Mouse (Mus musculus) cerebellum, adult 11-12 months (tissue): ENCODE measurements at regions not wholly inside any gene's neighbourhood (a gene's known extent, or its start where the extent isn't known, plus 50 kb on each side); places are given as distances from the start of the nearest gene placed in this dataset.

Experiments used
- DNase-seq: peaks from one replicate; pipeline ENCODE4 v3.0.0; 2022

DNA sequence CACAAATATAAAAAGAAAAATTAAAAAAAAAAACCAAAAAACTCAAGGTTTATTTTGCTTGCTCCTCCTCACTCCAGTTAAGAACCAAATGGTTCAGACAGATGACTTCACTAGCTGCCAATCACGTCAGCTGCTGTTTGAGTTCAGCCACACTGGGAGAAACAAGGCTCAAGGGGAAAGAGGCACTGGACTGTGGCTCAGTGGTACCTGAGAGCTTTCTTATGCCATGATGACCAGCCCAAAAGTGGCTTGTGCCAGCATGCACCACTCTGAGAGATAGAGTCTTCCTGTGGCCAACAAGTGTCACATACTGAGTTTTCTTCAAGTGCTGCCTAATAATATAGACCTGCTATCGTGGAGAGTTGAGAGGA, 198.0 kb upstream of the Tprg start:
- DNase-seq, result no peak

DNA sequence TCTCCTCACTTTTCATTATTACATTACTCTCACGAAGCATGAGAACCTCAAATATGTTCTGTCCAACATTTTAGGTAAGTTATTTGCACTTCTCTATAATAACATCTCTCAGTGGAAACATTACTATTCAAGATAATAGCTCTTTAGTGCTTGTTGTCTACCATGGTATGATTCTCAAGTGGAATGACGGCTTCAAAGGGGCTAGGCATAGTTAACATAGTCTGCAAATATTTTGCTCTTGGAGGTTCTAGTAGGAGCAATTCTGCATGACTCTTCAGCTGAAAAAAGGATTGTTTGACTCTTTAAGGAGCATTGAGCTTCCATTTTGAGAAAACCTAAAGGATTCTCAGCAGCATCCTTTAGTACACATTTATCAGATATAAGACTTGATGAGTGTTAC, 182.5 kb upstream of the Tprg start:
- no peak for DNase-seq

DNA sequence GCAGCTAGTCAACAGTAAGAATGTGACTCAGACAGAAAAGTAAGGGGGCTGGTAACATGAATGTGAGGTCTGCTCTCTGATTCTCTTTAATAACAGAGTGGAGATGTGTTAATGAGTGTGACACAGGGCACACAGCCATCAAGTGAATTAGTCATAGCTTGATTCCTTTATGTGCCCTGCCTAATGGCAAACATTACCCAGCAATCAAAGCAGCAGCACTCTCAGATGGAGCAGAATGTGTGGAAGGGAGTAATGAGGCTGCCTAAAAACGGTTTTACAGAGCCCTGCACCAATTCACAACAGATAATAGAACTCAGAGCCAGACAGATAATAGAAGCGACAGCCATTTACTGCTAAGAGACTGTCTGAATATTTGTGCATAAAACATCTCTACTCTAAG, 182.0 kb upstream of the Tprg start:
- DNase-seq, result no peak

DNA sequence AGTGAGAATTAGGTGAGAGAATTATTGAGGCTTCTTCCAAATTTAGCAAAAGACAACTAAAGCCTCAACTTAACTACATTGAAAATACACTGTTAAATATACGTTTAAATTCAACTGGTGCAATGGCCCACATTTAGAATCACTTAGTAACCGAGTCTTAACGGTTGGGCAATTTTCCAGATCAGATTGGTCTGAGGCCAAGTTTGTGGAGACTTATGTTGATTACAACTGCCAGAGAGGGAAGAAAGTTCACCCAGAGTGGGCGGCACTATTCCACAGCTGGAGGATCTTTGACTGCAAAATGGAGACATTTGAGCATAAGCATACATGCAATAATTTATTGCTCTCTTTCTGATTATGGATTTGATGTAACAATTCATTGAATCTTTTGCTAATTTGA, 146.5 kb upstream of the Tprg start:
- DNase-seq, result no peak

DNA sequence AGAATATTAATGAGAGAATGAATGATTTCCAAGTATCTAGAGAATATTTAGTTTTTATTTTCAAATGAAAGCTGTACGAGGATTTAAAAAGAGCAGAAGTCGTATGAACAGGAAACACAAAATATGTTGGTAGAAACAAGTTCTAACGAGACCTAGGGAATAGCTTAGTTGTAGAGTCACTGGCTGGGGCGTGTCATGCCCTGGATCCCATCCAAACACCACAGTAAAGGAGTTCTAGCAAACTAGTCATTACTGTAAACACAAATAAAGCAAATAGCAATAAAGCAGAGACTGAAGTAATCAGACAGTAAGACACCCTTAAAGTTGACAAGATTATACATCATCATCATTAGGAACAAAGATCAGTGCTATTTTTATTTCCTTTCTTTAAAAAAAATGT, 139.1 kb upstream of the Tprg start:
- DNase-seq, result no peak

DNA sequence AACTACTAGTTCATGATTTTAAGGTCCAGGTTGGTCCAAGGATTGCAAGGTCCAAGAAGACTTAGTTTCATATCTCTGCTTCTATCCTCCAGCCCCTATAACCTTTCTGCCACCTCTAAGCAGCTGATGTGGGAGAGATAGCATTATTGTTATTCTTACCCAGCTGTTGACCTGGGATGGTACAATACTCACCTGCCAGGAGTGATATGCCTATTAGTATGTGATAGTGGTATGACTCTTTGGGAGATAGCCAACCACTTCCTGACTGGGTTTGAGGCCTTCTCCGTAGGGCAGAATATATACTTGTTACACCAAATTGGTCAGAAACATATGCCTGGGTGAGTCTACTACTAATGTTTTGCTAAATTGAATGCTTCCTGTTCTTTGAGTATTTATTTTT, 137.4 kb upstream of the Tprg start:
- DNase-seq, result no peak

DNA sequence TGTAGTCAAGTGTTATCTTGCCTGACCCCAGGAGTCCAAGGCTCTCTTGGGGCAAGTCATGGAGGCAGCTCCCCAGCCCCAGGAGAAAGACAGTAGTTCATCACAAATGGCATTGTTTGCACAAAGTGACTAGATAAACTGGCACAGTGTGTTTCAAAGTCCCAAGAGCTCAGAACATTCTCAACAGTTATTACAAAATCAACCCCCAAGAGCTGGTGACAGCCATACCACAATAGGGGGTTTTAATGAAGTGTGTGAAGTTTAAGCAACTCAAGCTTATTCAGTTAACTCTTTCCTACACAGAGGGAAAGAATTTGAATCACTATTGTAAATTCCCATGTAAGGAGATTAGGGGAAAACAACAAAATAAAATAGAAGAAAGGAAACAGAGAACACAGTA, 109.7 kb upstream of the Tprg start:
- DNase-seq, result no peak

DNA sequence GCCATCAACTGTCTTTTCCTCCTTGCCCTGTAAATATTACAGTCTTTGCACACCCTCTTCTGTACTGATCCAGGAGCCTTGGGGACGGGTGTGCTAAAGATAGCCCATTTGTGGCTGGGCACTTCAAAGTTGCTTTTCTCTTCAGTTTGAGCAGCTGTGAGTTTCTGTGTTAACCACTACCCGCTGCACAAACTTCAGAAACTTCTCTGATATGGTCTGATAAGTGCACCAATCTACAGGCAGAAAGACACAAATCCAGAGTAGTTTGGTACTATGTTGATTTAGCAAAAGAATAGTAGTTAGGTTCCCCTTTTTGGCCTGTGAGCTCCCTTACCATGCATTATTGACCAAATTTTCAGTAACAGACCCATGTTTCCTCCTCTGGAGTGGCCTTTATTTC, 108.6 kb upstream of the Tprg start:
- DNase-seq, result no peak

DNA sequence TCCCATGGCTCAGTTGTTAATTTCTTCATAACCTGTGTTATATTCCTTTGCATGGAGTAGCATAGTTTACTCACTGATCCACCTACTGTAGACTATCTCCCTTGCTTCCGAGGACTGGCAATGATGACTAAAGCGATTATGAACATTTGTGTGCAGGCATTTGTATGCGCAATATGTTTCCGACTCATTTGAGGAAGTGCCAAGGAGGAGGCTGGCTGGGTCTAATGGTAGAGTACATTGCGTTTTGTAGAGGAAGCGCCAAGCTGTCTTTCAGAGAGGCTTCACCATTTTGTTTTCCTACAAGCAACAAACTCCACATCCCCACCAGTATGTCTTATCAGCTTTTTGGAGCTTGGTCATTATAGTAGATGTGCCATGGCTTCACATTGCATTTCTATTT, 104.7 kb upstream of the Tprg start:
- no peak for DNase-seq

DNA sequence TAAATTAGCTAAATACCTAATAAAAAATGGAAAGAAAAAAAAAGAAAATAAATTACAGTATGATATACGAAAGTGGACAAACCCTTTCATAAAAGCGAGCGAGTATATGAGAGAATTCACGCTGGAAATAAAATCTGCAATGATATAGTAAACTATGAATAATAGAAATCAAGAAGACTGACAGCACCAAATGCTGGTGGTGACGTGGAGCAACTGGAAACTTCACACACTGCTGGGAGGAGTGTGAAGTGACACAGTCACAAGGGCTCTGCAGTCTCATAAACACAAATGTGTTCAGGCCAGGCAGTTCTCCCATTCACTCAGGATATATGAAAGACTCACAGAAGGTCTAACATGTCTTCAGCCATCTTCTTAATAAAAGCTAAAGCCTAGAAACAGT, 89.5 kb upstream of the Tprg start:
- DNase-seq, result no peak

DNA sequence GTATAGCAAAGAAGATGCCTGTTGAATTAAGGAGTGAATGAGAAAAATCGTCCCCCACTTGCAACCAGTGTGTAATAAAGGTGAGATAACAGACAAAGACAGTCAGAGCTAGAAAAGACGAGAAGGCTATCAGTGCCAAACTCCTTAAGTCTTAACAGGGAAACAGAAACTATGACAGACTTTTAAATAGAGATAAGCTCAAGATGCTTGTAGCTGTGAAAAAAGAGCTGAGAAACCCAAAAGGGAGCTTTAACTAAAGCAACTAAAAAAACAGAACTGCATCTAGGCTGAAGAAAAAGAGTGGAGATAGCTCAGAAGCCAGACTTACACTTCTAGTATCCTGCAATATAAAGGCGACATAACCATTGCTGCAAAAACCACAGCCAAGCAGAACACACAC, 87.8 kb upstream of the Tprg start:
- no peak for DNase-seq

DNA sequence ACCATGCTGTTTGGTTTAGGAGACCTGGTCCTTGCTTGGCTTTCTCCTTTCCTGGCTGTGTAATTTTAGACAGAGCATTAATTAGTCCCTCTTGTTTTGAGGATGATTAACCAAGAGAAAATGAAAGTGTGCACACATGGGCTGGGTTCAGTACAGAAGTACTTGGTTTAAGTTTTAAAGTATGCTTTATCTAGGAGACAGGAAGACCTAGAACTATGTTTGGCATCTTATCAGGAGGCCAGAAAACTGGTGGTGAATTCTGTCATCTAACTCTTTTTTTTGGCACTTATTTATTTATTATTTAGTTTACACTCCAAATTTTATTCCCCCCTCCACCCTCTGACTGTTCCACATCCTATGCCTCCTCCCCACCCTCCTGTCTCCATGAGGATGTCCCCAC, 86.6 kb upstream of the Tprg start:
- no peak for DNase-seq

DNA sequence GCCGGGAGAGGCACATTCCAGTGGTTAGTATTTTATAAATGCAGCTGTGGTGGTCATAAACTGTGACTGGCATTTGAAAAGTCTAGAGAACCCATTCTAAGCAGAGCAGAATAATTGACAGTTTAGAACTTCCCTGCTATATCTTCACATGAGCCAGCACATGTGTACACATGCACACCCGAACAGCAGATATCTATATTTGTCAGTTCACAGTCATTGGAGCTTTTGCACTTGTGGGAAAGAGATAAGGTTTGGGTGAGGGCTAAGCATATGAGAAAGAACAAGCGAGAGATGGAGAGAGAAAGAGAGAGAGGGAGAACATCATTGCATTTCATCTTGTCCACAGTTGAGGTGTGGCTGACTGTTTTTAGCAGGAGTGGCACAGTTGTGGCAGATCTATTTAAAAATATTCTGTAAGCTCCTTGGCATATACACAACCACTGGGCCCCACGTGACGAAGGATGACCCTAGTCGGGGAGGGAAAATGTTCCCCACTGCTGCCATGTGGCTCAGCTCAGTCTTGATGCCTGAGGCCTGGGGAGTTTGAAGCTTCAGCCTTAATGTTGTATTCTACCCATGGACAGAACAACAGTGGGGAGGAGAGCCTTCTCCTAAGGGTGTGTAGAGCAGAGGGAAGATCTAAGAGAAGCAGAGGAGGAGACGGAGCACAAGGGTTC, 85.4 kb upstream of the Tprg start:
- DNase-seq, result no peak

DNA sequence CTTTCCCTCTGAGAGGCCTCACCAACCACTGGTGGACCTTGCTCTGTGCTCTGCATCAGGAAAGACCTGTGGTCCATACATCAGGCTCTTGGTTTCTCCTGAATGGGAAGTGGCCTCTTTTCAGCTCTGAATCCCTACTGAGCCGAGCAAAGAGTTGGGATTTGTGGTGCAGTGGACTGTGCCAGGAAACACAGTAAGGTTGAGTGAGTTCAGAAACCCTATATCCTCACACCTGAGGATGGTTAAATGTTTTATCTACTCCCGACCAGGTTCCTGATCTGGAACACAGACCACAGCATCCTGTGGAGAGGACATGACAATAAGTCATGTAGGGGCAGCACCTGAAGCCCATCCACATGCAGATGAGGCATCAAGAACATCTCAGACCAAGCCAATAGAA, 73.4 kb upstream of the Tprg start:
- no peak for DNase-seq

DNA sequence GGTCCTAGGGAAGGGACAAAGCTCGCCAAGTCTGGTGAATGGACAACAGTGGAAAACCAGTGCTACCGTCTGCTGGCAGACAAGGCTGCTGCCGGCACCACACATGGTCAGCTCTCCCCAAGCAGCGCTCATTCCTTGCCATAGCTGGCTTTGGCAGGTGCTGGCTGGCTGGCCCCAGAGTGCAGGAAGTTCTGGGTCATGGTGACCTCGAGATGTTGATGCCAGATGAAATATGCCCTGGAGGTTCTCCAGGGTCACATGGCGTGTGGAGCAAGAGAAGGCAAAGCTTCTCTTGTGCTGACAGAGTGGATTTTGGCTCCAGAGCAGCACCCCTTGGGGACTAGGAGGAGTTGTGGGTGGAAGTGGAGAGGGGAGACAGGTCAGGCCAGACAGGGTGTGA, 66.1 kb upstream of the Tprg start:
- no peak for DNase-seq

DNA sequence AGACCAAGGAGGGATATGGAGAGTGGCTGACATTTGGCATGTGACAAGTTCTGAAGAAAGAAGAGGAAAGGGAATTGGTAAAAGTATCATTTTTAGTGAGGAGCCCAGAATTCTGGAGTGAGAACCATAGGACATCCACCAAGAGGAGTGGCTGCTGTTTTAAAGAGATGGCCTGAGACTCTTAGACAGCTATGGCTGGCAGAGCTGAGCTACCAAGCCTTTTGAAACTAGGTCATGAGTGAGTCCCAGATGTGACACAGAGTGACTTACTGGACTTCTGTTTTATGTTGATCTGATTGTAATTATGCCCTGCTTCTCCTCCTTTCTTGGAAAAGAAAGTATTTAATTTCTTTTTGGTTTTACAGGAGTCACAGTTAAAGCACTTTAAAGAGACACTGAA, 61.8 kb upstream of the Tprg start:
- no peak for DNase-seq
